Mouse (Mus musculus): ENCODE results near the gene Rdh5. TPM values are rescaled to one million over a fixed set of nuclear protein-coding genes. Genes with fewer than 3 reads are reported as not detected.

Rdh5 gene
- polyA plus RNA-seq, 1 experiment, result 7.5 TPM

- Histone ChIP-seq H3K4me3 (ENCODE audit: insufficient read depth, low read length) (no peak overlapping the region), H3K27ac (ENCODE audit: insufficient read depth, low read depth, low read length) (0 out of 2 replicates have a peak overlapping the region, but pooled peaks have one; percentile 6), H3K4me1 (ENCODE audit: control insufficient read depth, insufficient read depth, low read length) (peaks cover 15% of the 10 kb centered on the region)
- TF ChIP-seq CTCF (IDR thresholded peaks at IDR 0.05; ENCODE audit: low read depth, low read length) (no peak), POLR2A (IDR thresholded peaks at IDR 0.05; ENCODE audit: borderline replicate concordance, low read depth, low read length) (no peak)
These were observed 3.5 kb downstream of the Rdh5 start for GRCm38 (mm10) chr10:128919203-128919631.

GRCm38 (mm10) chr10:128918246-128918645 is 4.4 kb downstream of the Rdh5 start:
- H3K4me3 ChIP-seq (ENCODE audit: insufficient read depth, low read length), result no peak overlapping the region

GRCm38 (mm10) chr10:128917400-128917799 is 5.3 kb downstream of the Rdh5 start:
- TF ChIP-seq CTCF (IDR thresholded peaks at IDR 0.05; ENCODE audit: low read depth, low read length) (no peak), POLR2A (IDR thresholded peaks at IDR 0.05; ENCODE audit: borderline replicate concordance, low read depth, low read length) (no peak)
- no peak overlapping the region for H3K27ac ChIP-seq (ENCODE audit: insufficient read depth, low read depth, low read length)
- H3K4me3 ChIP-seq (ENCODE audit: insufficient read depth, low read length), result no peak overlapping the region
- H3K4me1 ChIP-seq (ENCODE audit: control insufficient read depth, insufficient read depth, low read length), result peaks cover 13% of the 10 kb centered on the region

More at GRCm38 (mm10) chr10:128918246-128918645, 4.4 kb downstream of the Rdh5 start:
- no peak overlapping the region for H3K27ac ChIP-seq (ENCODE audit: insufficient read depth, low read depth, low read length)
- H3K4me1 ChIP-seq (ENCODE audit: control insufficient read depth, insufficient read depth, low read length), result peaks cover 13% of the 10 kb centered on the region
- TF ChIP-seq POLR2A (IDR thresholded peaks at IDR 0.05; ENCODE audit: borderline replicate concordance, low read depth, low read length) (no peak), CTCF (IDR thresholded peaks at IDR 0.05; ENCODE audit: low read depth, low read length) (no peak)

GRCm38 (mm10) chr10:128916665-128917064 is 6.0 kb downstream of the Rdh5 start:
- peaks cover 10% of the 10 kb centered on the region for H3K4me1 ChIP-seq (ENCODE audit: control insufficient read depth, insufficient read depth, low read length)
- no peak overlapping the region for H3K27ac ChIP-seq (ENCODE audit: insufficient read depth, low read depth, low read length)
- TF ChIP-seq POLR2A (IDR thresholded peaks at IDR 0.05; ENCODE audit: borderline replicate concordance, low read depth, low read length) (no peak), CTCF (IDR thresholded peaks at IDR 0.05; ENCODE audit: low read depth, low read length) (no peak)
- no peak overlapping the region for H3K4me3 ChIP-seq (ENCODE audit: insufficient read depth, low read length)

GRCm38 (mm10) chr10:128915550-128915949 is 7.1 kb downstream of the Rdh5 start:
- H3K27ac ChIP-seq (ENCODE audit: insufficient read depth, low read depth, low read length), result no peak overlapping the region
- no peak for TF ChIP-seq POLR2A (IDR thresholded peaks at IDR 0.05; ENCODE audit: borderline replicate concordance, low read depth, low read length)
- TF ChIP-seq CTCF (IDR thresholded peaks at IDR 0.05; ENCODE audit: low read depth, low read length), result no peak
- no peak overlapping the region for H3K4me3 ChIP-seq (ENCODE audit: insufficient read depth, low read length)
- H3K4me1 ChIP-seq (ENCODE audit: control insufficient read depth, insufficient read depth, low read length), result peaks cover 13% of the 10 kb centered on the region

- Histone ChIP-seq H3K4me3 (ENCODE audit: insufficient read depth, low read length) (no peak overlapping the region), H3K4me1 (ENCODE audit: control insufficient read depth, insufficient read depth, low read length) (peaks cover 14% of the 10 kb centered on the region), H3K27ac (ENCODE audit: insufficient read depth, low read depth, low read length) (no peak overlapping the region)
- TF ChIP-seq POLR2A (IDR thresholded peaks at IDR 0.05; ENCODE audit: borderline replicate concordance, low read depth, low read length) (no peak), CTCF (IDR thresholded peaks at IDR 0.05; ENCODE audit: low read depth, low read length) (no peak)
These were observed 9.0 kb downstream of the Rdh5 start for GRCm38 (mm10) chr10:128913696-128914095.

GRCm38 (mm10) chr10:128913219-128913618 is 9.5 kb downstream of the Rdh5 start:
- no peak overlapping the region for H3K27ac ChIP-seq (ENCODE audit: insufficient read depth, low read depth, low read length)
- TF ChIP-seq POLR2A (IDR thresholded peaks at IDR 0.05; ENCODE audit: borderline replicate concordance, low read depth, low read length) (no peak), CTCF (IDR thresholded peaks at IDR 0.05; ENCODE audit: low read depth, low read length) (peak; percentile 88)
- peaks cover 15% of the 10 kb centered on the region for H3K4me1 ChIP-seq (ENCODE audit: control insufficient read depth, insufficient read depth, low read length)
- H3K4me3 ChIP-seq (ENCODE audit: insufficient read depth, low read length), result no peak overlapping the region

- H3K4me1 ChIP-seq (ENCODE audit: control insufficient read depth, insufficient read depth, low read length), result peaks cover 15% of the 10 kb centered on the region
- H3K27ac ChIP-seq (ENCODE audit: insufficient read depth, low read depth, low read length), result no peak overlapping the region
- TF ChIP-seq POLR2A (IDR thresholded peaks at IDR 0.05; ENCODE audit: borderline replicate concordance, low read depth, low read length) (no peak), CTCF (IDR thresholded peaks at IDR 0.05; ENCODE audit: low read depth, low read length) (no peak)
- H3K4me3 ChIP-seq (ENCODE audit: insufficient read depth, low read length), result no peak overlapping the region
These were observed 9.9 kb downstream of the Rdh5 start for GRCm38 (mm10) chr10:128912791-128913190.

- TF ChIP-seq POLR2A (IDR thresholded peaks at IDR 0.05; ENCODE audit: borderline replicate concordance, low read depth, low read length), result no peak
- TF ChIP-seq CTCF (IDR thresholded peaks at IDR 0.05; ENCODE audit: low read depth, low read length), result no peak
- H3K27ac ChIP-seq (ENCODE audit: insufficient read depth, low read depth, low read length), result no peak overlapping the region
- peaks cover 15% of the 10 kb centered on the region for H3K4me1 ChIP-seq (ENCODE audit: control insufficient read depth, insufficient read depth, low read length)
- H3K4me3 ChIP-seq (ENCODE audit: insufficient read depth, low read length), result peak overlapping the region; percentile 29
These were observed 10.4 kb downstream of the Rdh5 start for GRCm38 (mm10) chr10:128912268-128912667.

GRCm38 (mm10) chr10:128911430-128911829 is 11.3 kb downstream of the Rdh5 start:
- Histone ChIP-seq H3K4me3 (ENCODE audit: insufficient read depth, low read length) (peak overlapping the region; percentile 68), H3K27ac (ENCODE audit: insufficient read depth, low read depth, low read length) (peak overlapping the region; percentile 97), H3K4me1 (ENCODE audit: control insufficient read depth, insufficient read depth, low read length) (peaks cover 15% of the 10 kb centered on the region)
- TF ChIP-seq POLR2A (IDR thresholded peaks at IDR 0.05; ENCODE audit: borderline replicate concordance, low read depth, low read length) (no peak), CTCF (IDR thresholded peaks at IDR 0.05; ENCODE audit: low read depth, low read length) (no peak)
